Mouse (Mus musculus) ES-Bruce4 (cell line): ENCODE results near the gene Aph1b.

Experiments
- CTCF ChIP-seq: IDR thresholded peaks from one replicate; pipeline ENCODE4 v1.8.1; 2011; ENCODE audit warnings: low read depth, low read length
- EP300 ChIP-seq: IDR thresholded peaks from 2 replicates; pipeline ENCODE4 v1.6.1; 2011; ENCODE audit warnings: low read depth, low read length; ENCODE audit not compliant: insufficient read depth
- POLR2A ChIP-seq: IDR thresholded peaks from one replicate; pipeline ENCODE4 v1.8.1; 2011; ENCODE audit warnings: low read length; ENCODE audit not compliant: insufficient read depth

GRCm38 (mm10) chr9:66752849-66753248, 42.4 kb downstream of the Aph1b start:
- TF ChIP-seq CTCF (no peak), EP300 (no peak), POLR2A (no peak)
